Mouse (Mus musculus) cortical plate, adult 2 months (tissue): Measurements from ENCODE around the gene C1qtnf4.

ENCODE experiments used
- CTCF ChIP-seq: fragments of 200-500 bp; IDR thresholded peaks from 2 replicates; pipeline ENCODE4 v1.5.1; 2011; ENCODE audit warnings: mild to moderate bottlenecking, control low read depth, low read length; ENCODE audit not compliant: insufficient read depth; ENCODE audit errors: extremely low read depth
- POLR2A ChIP-seq: fragments of 200-500 bp; IDR thresholded peaks from 2 replicates; pipeline ENCODE4 v1.6.1; 2011; ENCODE audit warnings: mild to moderate bottlenecking, low read length, control low read depth; ENCODE audit not compliant: insufficient read depth; ENCODE audit errors: extremely low read depth

DNA sequence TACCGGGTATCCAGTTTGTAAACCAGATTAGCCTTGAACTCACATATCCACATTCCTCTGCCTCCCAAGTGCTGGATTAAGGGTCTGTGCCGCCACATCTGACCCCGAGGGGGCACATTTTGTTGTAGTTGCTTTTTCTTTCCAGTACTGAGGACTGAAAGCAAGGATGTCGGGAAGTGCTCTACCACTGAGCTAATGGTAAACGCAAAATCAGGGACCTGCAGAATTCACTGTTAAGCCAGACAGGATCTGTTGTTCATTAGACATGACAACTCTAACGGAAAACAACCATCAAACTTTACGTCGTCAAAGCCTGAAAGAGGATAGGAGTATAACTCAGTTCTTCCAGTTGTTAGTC is 39.1 kb upstream of the C1qtnf4 start:
- TF ChIP-seq CTCF (no peak), POLR2A (no peak)
